Mouse (Mus musculus) spleen, postnatal 4 days (tissue): ENCODE results near the gene Ppard.

Experiments used
- DNase-seq, 2 experiments: peaks; one replicate each; pipeline ENCODE4 v3.0.0; 2022; ENCODE audit warnings: low spot score in 2 of 2

The Ppard gene

GRCm38 (mm10) chr17:28286133-28286532, 53.6 kb downstream of the Ppard start:
- DNase-seq, result no peak

- no peak for DNase-seq
Measured at GRCm38 (mm10) chr17:28286964-28287363, 54.5 kb downstream of the Ppard start.

GRCm38 (mm10) chr17:28287578-28287977, 55.1 kb downstream of the Ppard start:
- DNase-seq, result no peak

GRCm38 (mm10) chr17:28287980-28288379, 55.5 kb downstream of the Ppard start:
- no peak for DNase-seq

- DNase-seq, result no peak
Measured at GRCm38 (mm10) chr17:28290262-28290661, 57.8 kb downstream of the Ppard start.

- no peak for DNase-seq
Measured at GRCm38 (mm10) chr17:28290671-28291070, 58.2 kb downstream of the Ppard start.

- no peak for DNase-seq
Measured at GRCm38 (mm10) chr17:28291346-28291745, 58.8 kb downstream of the Ppard start.

GRCm38 (mm10) chr17:28293716-28294115, 61.2 kb downstream of the Ppard start:
- DNase-seq, result no peak

- no peak for DNase-seq
Measured at GRCm38 (mm10) chr17:28294449-28295333, 62.2 kb downstream of the Ppard start.

GRCm38 (mm10) chr17:28298888-28299287, 66.4 kb downstream of the Ppard start:
- DNase-seq, result no peak

- DNase-seq, result no peak
Measured at GRCm38 (mm10) chr17:28299669-28300320, 67.3 kb downstream of the Ppard start.

- DNase-seq, result no peak
Measured at GRCm38 (mm10) chr17:28300323-28300722, 67.8 kb downstream of the Ppard start.

- DNase-seq, result no peak
Measured at GRCm38 (mm10) chr17:28300850-28301249, 68.3 kb downstream of the Ppard start.

- DNase-seq, result no peak
Measured at GRCm38 (mm10) chr17:28305172-28305571, 72.7 kb downstream of the Ppard start.

- peak; percentile 85 to 95 for DNase-seq
Measured at GRCm38 (mm10) chr17:28308297-28309195, 76.0 kb downstream of the Ppard start.

- DNase-seq, result no peak
Measured at GRCm38 (mm10) chr17:28310831-28311230, 78.3 kb downstream of the Ppard start.

GRCm38 (mm10) chr17:28311366-28312132, 79.0 kb downstream of the Ppard start:
- no peak for DNase-seq

- peak in 1 of 2 experiments; percentile 57 for DNase-seq
Measured at GRCm38 (mm10) chr17:28312232-28313211, 80.0 kb downstream of the Ppard start.

- peak; percentile 97 for DNase-seq
Measured at GRCm38 (mm10) chr17:28313212-28313879, 80.8 kb downstream of the Ppard start, which contains the start of gene Fance. Gene Fance, plus strand, starts transcription at chr17:28313519.
